Mouse (Mus musculus) layer of hippocampus, adult 8-10 months (tissue): Measurements from ENCODE around the gene Prss32. TPM values are rescaled to one million over a fixed set of nuclear protein-coding genes. Genes with fewer than 3 reads are reported as not detected.

ENCODE experiments used
- DNase-seq, 2 experiments: peaks; one replicate each; pipeline ENCODE4 v3.0.0; 2022; ENCODE audit warnings: low spot score in 2 of 2
- total RNA-seq, 4 experiments: library from RNA; stranded (reverse); gene quantifications; 2 replicates each; pipeline ENCODE4 v1.2.4; 2022

Prss32 gene
- total RNA-seq = not detected

DNA sequence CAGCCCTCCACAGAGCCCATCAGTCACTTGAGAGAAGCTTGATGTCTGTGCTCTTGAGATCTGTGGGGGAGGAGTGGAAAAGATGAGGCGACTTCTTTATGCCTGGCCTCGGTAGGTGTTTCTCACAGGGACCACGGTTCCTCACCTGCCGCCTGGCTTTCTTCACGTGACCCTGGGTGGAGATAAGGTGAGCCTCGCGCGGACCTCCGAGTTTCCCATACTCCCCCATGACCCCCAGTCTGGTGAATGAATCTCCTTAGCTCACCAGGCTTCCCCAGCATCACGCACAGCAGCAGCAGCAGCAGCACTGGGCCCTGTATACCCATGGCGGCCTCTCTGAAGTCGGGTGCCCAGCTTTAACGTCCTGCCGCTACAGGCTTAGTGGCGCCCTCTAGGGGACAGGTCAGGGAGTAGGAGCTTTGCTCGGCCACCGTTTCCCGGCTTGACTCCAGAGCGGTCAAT lies at the start of gene Prss32, which contains the start of gene Prss41:
TSS of gene Prss32 (plus strand) at position 44 of the 462 bp plus-strand sequence.
TSS of gene Prss41 (minus strand) at position 361 of the 462 bp plus-strand sequence.
- DNase-seq = peak in 1 of 2 experiments; percentile 40

DNA sequence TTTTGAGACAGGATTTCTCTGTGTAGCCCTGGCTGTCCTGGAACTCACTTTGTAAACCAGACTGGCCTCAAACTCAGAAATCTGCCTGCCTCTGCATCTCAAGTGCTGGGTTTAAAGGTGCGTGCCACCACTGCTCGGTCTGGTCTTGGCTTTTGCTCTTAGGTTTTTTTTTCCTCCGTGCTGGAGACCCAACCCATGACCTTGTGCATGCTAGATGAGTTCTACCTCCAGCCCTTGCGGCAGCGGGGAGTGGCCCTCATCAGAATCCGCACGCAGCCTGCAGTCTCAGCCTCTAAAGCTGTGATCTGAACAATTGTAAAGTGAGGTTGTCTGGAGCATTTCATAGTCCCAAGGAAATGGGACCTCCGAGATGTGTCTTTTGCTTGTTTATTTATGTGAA lies 48.3 kb upstream of the Prss32 start:
- no peak for DNase-seq

DNA sequence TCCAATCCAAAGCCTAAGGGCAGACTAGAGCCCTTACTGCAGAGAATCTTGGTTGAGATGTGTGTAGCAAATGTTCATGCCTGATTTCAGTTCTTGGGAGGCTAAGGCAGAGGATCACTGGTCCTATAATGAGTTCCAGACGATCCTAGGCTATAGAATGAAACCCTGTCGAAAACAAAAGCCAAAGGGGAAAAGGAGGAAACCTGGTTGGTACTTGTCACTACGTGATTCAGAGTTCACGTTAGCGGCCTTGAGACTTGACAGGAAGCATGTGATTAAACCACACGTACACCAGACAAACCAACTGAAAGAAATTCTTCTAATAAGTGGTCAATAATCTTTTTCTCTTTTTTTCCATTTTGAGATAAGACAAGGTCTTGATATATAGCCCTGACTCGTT lies 46.3 kb upstream of the Prss32 start:
- DNase-seq = no peak

DNA sequence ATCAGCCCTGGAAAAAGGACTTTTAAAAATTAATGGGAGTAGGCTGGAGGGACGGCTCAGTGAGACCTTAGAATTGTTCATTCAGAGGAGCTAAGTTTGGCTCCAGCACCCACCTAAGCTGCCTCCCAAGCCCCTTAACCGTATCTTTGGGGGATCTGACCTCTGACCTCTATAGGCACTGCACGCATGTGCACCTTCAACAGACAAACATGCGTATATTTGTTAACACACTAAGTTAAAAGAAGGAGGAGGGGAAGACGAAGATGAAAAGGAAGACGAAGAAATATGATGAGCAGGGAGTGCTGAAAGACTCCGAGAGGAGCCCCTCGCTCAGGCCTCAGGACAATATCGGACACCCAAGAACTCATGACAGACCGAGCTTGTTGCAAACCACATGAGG lies 42.0 kb upstream of the Prss32 start:
- DNase-seq = no peak

DNA sequence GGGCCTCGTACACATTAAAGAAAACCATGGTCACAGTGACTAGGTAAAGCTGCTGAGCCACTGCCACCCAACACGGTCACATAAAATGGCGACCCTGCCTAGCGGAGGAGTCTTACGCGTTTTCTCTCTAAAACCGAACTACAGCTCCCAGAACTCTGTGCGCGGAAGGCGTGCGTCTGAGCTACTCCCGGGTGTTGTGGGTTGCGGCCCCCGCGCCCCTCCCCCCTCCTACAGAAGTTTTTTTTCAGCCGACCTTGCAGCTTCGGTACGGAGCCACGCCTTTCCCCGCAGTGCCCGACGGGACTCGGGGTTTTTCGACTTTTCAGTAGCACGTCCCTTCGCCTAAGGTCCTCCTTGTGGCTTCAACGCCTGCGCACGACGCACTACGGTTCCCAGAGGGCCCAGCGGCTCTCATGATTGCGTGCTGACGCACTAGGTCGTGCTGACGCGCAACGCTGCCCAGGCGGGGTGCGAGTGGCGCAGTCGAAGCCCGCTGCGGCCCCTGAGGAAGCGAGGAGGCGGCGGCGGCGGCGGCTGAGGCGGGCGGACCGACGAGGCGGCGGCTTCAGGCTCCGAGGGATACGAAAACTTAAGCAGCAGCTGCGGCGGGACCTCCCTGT lies 40.8 kb upstream of the Prss32 start:
- peak; percentile 98 to 99 for DNase-seq

DNA sequence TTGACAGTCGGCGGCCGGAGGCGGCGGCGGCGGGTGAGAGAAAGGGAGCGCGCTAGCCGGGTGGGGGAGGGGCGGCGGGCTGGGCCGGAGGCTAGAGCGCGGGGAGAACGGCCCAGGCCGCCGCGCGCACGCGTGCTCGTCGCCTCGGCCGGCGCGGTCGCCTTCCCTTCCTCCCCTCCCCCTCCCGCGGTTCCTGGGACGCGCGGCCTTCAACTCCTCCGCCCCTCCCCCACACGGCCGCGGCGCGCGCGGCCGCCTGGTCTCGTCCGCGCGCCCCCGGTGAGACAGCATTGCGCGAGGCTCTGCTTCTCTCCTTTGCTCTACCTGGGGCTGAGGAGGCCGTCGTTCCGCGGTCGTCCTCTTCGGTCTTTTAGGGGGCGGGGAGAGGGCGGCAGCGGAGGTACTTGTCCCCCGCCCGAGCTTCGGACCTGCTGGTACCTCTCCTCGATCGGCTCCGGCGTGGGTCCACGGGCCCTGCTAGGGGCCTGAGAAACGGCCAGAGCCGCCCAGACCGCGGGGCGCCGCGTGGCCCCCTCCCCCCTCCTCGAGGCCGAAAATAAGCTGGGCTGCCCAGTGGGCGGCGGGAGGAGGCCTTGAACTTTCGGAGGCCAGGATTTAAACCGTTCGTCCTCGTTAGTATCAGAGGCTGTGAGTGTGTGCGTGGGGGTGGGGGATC lies 40.2 kb upstream of the Prss32 start:
- peak in 1 of 2 experiments; percentile 50 for DNase-seq

DNA sequence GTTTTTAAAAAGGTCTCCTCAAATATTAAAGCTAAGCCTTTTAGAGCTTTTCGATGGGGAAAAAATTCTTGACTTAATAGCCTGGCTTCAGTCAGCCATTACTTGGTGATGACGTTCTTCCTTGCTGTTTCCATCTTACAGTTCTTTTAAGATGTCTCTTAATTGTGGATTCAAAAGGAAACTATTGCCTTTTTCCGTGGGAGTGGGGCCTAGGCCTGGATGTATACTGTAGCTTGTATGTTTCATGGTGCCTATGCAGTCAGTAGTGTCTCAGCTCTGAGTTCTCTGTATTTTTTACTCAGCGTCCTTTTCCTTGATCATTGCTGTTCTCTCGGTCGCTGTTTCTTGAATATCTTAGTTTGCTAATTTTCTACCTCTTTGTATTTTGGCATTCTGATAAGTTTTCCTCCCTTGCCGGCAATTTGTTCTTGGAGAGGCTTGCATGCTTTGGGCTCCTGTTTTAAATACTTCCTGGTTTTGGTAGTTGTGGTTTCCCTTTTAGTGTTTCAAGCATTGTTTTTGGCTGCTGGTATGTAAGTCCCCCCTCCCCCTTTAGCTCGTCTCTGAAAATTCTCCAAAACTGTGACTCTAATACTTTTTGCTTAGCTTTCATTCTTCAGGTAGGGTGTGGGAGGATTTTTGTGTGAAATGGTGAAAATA lies 39.1 kb upstream of the Prss32 start:
- DNase-seq = no peak

DNA sequence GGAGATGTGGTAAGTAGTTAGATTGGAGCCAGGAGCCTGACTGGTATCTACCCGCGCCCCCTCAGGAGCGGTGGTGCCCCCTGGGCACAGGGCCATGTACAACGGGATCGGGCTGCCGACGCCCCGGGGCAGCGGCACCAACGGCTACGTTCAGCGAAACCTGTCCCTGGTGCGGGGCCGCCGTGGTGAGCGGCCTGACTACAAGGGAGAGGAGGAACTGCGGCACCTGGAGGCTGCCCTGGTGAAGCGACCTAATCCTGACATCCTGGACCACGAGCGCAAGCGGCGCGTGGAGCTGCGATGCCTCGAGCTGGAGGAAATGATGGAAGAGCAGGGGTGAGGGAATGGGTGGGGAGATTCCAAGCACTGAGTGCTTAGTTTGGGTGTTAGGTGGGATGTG lies 36.8 kb upstream of the Prss32 start:
- DNase-seq = no peak

DNA sequence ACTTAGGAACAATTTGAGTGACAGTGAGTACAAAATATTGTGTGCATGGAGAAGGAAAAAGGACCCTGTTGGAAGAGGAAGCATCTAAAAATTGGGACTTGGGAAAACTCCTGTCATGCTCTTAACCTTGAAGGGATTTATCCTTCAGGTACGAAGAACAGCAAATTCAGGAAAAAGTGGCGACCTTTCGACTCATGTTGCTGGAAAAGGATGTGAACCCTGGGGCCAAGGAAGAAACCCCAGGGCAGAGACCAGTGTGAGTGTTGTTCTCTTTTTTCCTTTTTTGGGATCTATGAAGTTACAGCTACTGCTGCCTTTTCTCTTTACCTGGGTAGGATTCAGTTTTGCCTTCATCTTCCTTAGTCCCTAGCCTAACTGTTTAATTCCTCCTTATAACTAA lies 35.7 kb upstream of the Prss32 start:
- no peak for DNase-seq

DNA sequence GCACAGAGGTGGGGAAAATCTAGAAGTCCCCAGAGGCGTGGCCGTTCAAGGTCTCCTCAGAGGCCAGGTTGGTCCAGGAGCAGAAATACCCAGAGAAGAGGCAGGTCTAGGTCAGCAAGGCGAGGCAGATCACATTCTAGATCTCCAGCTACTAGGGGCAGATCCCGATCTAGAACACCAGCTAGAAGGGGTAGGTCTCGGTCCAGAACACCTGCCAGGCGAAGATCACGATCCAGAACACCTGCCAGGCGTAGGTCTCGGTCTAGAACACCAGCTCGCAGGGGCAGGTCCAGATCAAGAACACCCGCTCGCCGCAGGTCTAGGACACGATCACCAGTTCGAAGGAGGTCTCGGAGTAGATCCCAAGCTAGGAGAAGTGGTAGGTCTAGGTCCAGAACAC lies 28.0 kb upstream of the Prss32 start:
- no peak for DNase-seq

DNA sequence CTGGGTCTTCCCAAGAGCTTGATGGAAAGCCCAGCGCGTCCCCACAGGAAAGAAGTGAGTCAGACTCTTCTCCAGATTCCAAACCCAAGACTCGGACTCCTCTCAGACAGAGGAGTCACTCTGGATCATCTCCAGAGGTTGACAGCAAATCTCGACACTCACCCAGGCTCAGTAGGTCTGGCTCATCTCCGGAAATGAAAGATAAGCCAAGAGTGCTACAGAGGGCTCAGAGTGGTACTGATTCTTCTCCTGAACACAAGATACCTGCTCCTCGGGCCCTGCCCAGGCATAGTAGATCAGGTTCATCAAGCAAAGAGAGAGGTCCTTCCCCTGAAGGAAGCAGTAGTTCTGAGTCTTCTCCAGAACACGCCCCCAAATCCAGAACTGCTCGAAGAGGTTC lies 25.1 kb upstream of the Prss32 start:
- no peak for DNase-seq

DNA sequence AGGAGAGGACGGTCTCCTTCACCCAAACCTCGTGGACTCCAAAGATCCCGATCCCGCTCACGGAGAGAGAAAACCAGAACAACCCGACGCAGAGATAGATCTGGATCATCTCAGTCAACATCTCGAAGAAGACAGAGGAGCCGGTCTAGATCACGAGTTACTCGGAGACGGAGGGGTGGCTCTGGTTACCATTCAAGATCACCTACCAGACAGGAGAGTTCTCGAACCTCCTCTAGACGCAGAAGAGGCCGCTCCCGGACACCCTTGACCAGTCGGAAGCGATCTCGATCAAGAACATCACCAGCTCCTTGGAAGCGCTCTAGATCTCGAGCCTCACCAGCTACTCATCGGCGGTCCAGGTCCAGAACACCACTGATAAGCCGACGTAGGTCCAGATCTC lies 24.4 kb upstream of the Prss32 start:
- DNase-seq = no peak

DNA sequence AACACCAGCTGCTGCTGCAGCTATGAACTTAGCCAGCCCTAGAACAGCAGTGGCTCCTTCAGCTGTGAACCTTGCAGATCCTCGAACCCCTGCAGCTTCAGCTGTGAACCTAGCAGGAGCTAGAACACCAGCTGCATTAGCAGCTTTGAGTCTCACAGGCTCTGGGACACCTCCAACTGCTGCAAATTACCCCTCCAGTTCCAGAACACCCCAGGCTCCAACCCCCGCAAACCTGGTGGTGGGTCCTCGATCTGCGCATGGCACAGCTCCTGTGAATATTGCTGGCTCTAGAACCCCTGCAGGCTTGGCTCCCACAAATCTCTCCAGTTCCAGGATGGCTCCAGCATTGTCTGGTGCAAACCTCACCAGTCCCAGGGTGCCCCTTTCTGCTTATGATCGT lies 22.9 kb upstream of the Prss32 start:
- no peak for DNase-seq

DNA sequence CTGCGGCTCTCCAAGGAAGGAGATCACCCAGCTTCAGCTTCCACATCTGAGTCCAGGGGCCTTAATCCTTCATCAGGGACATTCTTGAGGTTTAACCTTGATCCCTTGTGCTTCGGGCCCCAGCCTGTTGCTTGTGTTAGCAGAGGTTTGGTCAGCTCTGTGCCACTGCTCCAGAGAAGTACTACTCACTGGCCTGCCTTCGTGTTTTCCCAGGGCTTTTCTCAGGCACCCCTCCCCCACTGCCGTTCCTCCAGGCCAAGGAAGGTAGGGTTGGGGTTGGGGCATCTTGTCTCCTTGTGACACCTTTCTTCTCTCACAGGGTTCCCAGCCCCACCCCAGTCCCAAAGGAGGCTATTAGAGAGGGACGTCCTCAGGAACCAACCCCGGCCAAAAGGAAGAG lies 21.6 kb upstream of the Prss32 start:
- no peak for DNase-seq

DNA sequence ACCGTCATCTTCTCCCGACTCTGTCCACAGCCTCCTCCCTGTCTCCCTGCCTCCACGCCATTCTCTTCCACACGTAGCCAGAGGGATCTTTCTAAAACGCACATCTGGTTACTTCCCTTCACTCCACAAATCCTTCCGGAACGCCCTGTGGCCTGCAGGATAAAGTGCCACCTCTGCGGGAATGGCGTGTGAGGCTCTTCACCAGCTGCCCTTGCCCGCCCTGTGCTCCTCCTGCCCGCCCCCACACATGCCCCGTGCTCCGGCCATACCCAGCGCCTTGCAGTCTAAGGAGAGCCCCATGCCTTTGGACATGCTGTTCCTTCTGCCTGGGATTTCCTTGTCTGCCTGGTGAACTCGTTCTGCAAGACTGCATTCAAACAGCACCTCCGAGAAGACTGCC lies 20.6 kb upstream of the Prss32 start:
- DNase-seq = no peak

DNA sequence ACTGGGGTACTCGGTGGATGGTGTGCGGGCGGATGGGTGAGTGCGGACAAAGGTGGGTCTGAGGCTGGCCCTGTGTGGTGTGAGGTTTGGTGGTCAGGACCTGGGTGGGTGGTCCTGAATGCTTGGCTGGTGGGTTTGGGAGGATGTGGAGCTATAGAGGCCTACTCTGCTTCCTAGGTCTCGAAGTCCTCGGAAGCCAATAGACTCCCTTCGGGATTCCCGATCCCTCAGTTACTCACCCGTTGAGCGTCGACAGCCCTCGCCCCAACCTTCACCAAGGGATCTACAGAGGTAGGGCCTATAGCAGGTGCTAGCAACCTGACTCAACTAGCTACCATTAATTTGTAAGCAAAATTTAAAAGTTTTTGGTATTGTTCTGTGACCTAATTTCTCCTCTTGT lies 20.0 kb upstream of the Prss32 start:
- DNase-seq = no peak

DNA sequence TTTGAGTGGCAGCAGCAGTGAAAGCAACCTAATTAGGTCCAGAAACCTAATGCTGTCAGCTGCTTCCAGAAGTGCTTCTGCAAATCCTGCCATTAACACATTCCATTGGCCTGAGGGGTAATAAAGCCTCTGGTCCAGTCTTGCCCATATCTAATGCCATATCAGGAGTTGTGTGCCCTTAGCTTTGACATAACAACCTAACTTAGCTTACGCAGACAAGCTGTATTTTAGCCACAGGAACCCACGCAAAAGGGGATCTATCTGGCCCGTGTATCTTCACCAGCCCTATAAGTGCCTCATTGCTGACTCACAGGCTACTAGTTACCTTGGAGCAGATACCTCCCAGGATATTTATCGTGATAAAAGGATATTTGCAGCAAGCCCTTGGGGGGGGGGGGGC lies 18.1 kb upstream of the Prss32 start:
- DNase-seq = no peak

DNA sequence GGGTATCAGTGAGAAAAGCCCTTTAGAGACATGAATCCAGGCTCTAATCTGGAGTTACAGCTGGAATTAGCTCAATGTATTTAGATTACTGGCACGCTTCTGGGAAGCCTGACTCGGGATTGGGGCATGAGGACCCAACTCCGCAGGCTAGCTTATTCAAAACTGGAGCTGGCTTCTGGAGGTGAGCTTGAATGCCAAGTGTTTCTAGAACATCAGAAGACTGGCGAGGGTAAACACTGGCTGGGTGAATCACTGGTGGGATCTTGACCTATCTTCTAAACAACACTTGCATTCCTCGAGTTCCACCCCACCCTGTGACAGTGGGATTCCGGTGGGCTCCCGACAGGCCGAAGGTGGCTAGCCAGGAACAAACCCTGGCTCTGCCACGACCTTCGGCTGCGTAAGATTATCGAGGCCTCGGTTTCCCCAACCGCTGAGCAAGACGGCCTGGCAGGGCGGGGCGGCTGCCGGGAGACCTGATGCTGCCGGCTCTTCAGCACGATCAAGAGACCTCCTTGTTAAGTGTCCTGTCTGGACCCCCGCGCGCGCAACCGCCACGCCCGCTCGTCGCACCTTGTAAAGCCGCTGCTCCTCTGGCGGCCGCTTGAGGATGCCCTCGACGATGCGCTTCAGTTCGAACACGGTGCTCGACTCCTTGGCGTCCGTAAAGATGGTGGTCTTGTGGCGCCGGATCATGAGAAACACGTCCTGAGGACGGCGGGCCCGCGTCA lies 15.2 kb upstream of the Prss32 start:
- peak in 1 of 2 experiments; percentile 68 for DNase-seq

DNA sequence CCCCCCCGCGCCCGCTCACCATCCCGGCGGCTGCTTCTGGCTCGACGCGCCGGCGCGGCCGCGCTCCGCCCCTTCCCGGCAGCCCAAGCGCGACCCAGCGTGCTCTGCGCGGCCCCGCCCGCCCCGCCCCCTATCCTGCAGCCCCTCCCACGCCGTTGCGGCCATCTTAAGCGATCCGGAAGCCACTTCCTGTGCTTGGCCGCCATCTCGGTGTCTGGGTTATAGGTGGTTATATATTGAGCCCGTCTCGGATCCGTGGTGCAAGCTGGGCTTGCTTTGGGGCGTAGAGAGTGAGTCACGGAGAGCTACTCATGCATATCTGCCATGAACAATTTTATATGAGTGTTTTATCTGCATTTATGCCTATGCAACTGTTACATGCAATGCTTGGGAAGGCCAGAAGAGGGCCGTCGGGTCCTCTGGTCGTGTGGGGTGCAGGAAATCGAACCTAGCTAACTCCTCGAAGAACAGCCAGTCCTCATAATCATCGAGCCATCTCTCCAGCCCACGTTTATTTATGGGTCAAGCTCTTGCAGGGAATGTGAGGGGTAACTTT lies 14.5 kb upstream of the Prss32 start, which contains the start of gene Elob:
TSS of gene Elob (minus strand) at position 73 of the 556 bp plus-strand sequence.
- DNase-seq = peak; percentile 84 to 85

DNA sequence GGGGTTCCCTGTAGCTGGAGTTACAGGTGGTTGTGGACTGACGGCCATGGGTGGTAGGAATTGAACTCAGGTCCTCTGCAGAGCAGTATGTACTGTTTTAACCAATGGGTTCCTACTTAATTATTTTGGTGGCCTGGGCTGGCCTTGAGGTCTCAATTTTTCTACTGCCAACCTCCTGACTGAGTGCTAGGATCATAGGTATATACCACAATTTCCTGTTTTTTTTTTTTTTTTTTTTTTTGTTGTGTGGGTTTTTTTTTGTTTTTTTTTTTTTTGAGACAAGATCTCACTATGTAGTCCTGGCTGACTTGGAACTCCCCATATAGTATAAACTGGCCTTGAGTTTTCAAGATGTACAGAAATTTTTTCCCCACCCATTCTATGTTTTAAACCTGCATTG lies 12.5 kb upstream of the Prss32 start:
- DNase-seq = no peak

DNA sequence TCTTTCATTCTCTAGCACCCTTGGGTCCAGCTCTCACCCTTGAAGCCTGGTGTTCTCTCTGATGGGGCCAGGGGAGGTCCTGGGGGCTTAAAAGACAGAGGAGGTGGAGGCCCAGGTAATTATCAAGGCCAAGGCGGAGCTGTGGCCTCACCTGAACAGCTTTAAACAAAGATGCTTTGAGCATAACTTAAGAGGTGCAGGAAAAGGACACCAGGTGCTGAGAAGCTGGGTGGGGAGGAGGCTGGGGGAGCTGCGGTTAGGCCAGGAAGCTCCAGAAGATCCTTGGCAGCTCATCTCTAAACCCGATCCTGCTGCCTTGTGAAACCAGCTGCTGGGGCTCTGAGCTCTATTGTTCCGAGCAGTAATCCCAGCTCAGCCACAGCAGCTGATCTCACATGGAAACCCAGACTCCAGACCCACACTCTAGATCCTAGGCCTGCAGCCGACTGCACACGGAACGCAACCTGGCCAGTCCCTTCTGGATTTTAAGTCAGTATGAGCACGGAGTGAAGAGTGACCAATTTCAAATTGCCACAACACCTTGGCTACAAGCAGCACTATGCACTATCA lies 7.6 kb upstream of the Prss32 start, which contains the start of gene Prss33:
TSS of gene Prss33 (minus strand) at position 51 of the 570 bp plus-strand sequence.
- no peak for DNase-seq
